Mouse (Mus musculus) B cell, adult 67 days (primary cell): ENCODE data around the gene Rpp30. TPM values are rescaled to one million over a fixed set of nuclear protein-coding genes. Genes with fewer than 3 reads are reported as not detected.

ENCODE experiments used
- total RNA-seq, 2 experiments: library from RNA; stranded (reverse); gene quantifications; 4 replicates each; pipeline ENCODE4 v1.2.4; 2023

Gene Rpp30
- total RNA-seq, result 10 to 100 TPM; 21.9 to 26.8 TPM

GRCm38 (mm10) chr19:36083262-36084225 lies at the start of gene Rpp30:
Gene Rpp30 (plus strand): TSS chr19:36083716.

GRCm38 (mm10) chr19:36057231-36057811 lies 26.2 kb upstream of the Rpp30 start, which contains the start of gene Htr7:
Gene Htr7 (minus strand): TSS chr19:36057507.

GRCm38 (mm10) chr19:36119783-36120471 lies 36.4 kb downstream of the Rpp30 start, which contains the start of gene Ankrd1:
Gene Ankrd1 (minus strand): TSS chr19:36120099.

Other genes starting within 250 kb of the Rpp30 start
- gene Htr7, start 26.2 kb upstream of the Rpp30 start, total RNA-seq, result not detected
- gene Ankrd1, start 36.4 kb downstream of the Rpp30 start, total RNA-seq, result not detected